Mouse (Mus musculus) embryonic stem cell, embryonic (primary cell): ENCODE results near the gene Nfe2.

Experiments used
- CTCF ChIA-PET, 4 experiments: fragments of 300-600 bp in 2 of 4; fragments of 350-600 bp in 2 of 4; sonication (Branson Sonifier 250); formaldehyde crosslinking; loops; one replicate each; lab custom pipeline; 2022; ENCODE audit warnings: inconsistent platforms in 2 of 4; lab: Charles Lee
- POLR2A ChIA-PET, 4 experiments: fragments of 300-600 bp in 2 of 4; fragments of 350-600 bp in 2 of 4; sonication (Branson Sonifier 250); formaldehyde crosslinking; loops; one replicate each; lab custom pipeline; 2022; ENCODE audit warnings: antibody characterized with exemption in 4 of 4, inconsistent platforms in 1 of 4; lab: Charles Lee

The Nfe2 gene

GRCm38 (mm10) chr15:103248401-103249313 lies 9.5 kb downstream of the Nfe2 start:
- POLR2A ChIA-PET, result interaction anchor here (0.5 to 14.0 kb wide), 77 partner anchors 5 to 862 kb away, joined by 3 to 700 read pairs (median 5); partner anchors contain the start of genes Cbx5 (in 4 of the 4), Copz1 (in 4 of the 4), Nfe2 (in 4 of the 4) and Hnrnpa1 (in 2 of the 4)
- CTCF ChIA-PET, result interaction anchor here (0.5 to 2.5 kb wide), 16 partner anchors 20 to 228 kb away, joined by 3 to 13 read pairs (median 6); partner anchors contain the start of gene Copz1 (in 2 of the 4)

DNA sequence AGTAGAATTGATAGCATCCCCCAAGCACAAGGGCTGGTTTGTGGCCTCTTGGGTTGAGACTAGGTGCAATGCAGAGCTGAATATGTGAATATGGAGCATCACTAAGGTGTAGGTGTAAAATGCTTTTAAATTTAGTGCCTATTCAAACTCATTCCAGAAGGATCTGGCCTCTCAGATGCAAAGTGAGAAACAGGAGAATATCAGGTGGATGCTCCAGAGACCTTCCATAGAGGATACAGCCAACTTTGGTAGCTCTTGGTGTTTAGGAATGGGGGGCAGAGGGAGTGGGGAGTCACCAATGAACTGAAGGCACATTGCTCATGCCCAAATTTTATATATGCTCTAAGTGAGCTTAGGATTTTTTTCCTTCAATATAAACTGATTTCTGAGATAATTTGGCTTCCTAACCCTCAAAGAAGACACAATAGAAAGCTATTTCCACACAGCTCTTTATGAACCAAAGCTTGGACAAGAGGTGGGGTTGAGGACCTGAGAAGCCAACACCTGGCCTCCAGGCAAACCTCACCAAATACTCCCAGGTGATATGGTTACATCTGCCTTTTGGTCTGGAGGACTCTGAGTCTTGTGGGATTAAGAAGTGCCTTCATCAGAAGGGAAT lies 10.3 kb downstream of the Nfe2 start:
- CTCF ChIA-PET, result interaction anchor here (0.5 to 2.5 kb wide), 14 partner anchors 24 to 227 kb away, joined by 3 to 13 read pairs (median 6); partner anchors contain the start of gene Copz1 (in 1 of the 4)
- POLR2A ChIA-PET, result interaction anchor here (0.5 to 14.0 kb wide), 77 partner anchors 6 to 861 kb away, joined by 3 to 700 read pairs (median 5); partner anchors contain the start of genes Cbx5 (in 4 of the 4), Copz1 (in 4 of the 4), Nfe2 (in 4 of the 4) and Hnrnpa1 (in 2 of the 4)

- ChIA-PET POLR2A (interaction anchor here (0.5 to 14.0 kb wide), 77 partner anchors 7 to 122 kb away, joined by 3 to 700 read pairs (median 5); partner anchors contain the start of genes Cbx5 (in 4 of the 4), Copz1 (in 4 of the 4), Nfe2 (in 4 of the 4) and Hnrnpa1 (in 2 of the 4)), CTCF (interaction anchor here in 3 of 4 experiments (0.7 to 2.5 kb wide), 6 partner anchors 26 to 62 kb away, joined by 3 to 13 read pairs (median 6); partner anchors contain the start of gene Copz1 (in 1 of the 3))
Measured at GRCm38 (mm10) chr15:103247078-103247781, 11.0 kb downstream of the Nfe2 start.

DNA sequence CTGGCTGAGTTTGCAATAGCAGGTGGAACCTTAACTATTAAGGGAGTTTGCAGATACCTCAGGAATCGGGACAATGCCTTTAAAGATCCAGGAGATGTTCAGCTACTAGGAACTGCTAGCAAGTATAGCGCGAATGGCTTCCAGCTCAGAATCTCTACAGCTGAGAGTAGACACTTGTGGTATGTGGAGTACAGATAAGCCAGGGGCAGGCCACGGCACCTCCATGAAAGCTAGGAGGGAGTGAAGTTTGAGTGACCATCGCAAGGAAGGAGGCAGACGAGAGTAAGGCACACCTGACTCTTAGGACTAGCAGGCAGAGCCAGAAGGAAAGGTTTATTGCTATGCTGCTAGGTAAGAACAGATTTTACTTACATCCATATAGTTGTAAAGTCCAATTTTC lies 12.6 kb downstream of the Nfe2 start:
- POLR2A ChIA-PET, result interaction anchor here (0.6 to 14.0 kb wide), 24 partner anchors 8 to 190 kb away, joined by 3 to 700 read pairs (median 18); partner anchors contain the start of genes Copz1 (in 3 of the 4) and Nfe2 (in 1 of the 4)
- CTCF ChIA-PET, result no interaction called here

- ChIA-PET POLR2A (interaction anchor here (0.5 to 14.0 kb wide), 32 partner anchors 6 to 841 kb away, joined by 3 to 700 read pairs (median 4); partner anchors contain the start of genes Copz1 (in 2 of the 4), Nfe2 (in 2 of the 4), Atp5g2 (in 1 of the 4) and Gpr84 (in 1 of the 4)), CTCF (interaction anchor here in 2 of 4 experiments (0.6 to 1.6 kb wide), 2 partner anchors 71 to 527 kb away, joined by 3 read pairs; no protein-coding TSS in a partner anchor)
Measured at GRCm38 (mm10) chr15:103242885-103243284, 15.3 kb downstream of the Nfe2 start.

GRCm38 (mm10) chr15:103241071-103242018 lies 16.9 kb downstream of the Nfe2 start:
- ChIA-PET CTCF (interaction anchor here in 1 of 4 experiments (0.7 kb wide), 1 partner anchor 65 kb away, joined by 4 read pairs; no protein-coding TSS in a partner anchor), POLR2A (interaction anchor here in 3 of 4 experiments (0.6 to 14.0 kb wide), 34 partner anchors 7 to 839 kb away, joined by 3 to 700 read pairs (median 5); partner anchors contain the start of genes Copz1 (in 3 of the 3) and Nfe2 (in 2 of the 3))

DNA sequence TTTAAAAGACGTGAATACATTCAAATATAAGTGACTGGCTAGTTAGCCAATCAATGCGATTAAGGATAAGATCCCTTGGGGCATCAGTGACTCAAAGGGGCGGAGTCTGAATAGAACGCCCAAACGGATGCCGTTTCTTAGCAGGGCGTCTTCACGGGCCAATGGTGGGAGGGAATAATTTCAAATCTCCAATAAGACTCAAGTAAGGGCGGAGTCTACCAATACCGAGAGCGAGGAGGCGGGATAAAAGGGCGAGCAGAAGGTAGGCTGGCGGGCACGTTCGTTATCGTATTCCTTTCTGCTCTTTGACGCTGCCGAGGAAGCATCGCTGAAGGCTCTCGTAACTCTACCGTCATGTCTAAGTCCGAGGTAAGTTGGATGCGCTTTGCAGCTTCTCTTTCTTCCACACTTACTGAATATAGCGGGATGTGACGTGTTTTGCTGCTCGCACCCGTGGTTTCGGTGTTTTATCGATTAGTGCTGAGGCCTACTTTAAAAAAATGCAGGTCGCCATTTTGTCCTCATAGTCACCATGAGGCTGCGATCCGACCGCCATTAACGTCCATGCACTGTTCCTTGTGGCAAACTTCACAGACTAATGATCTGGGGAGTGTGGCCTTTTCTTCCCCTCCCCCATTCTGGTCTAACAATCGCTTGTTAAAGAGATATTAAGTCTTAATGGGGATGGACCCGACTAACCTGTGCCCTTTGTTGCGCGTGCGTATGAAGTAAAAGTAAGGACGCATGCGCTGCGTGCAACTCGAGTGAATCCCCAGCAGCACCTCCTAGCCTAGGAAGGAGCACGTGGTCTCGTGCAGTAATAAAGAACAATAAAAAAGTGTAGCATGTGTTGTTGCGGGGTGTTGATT lies 17.8 kb downstream of the Nfe2 start, which contains the start of gene Hnrnpa1:
Gene Hnrnpa1 (plus strand): TSS at position 273 of the 869 bp plus-strand sequence.
- ChIA-PET POLR2A (interaction anchor here (0.6 to 14.0 kb wide), 81 partner anchors 8 to 838 kb away, joined by 3 to 700 read pairs (median 5); partner anchors contain the start of genes Copz1 (in 3 of the 4), Nfe2 (in 2 of the 4), Atp5g2 (in 1 of the 4) and Calcoco1 (in 1 of the 4)), CTCF (interaction anchor here in 3 of 4 experiments (0.6 to 1.1 kb wide), 4 partner anchors 15 to 66 kb away, joined by 3 to 4 read pairs (median 4); no protein-coding TSS in a partner anchor)

- ChIA-PET POLR2A (interaction anchor here (0.6 to 14.0 kb wide), 111 partner anchors 8 to 889 kb away, joined by 3 to 700 read pairs (median 5); partner anchors contain the start of genes Copz1 (in 3 of the 4), Atp5g2 (in 2 of the 4), Gpr84 (in 2 of the 4) and Aaas (in 1 of the 4)), CTCF (interaction anchor here in 2 of 4 experiments (0.5 to 1.4 kb wide), 13 partner anchors 11 to 255 kb away, joined by 3 to 9 read pairs (median 4); partner anchors contain the start of gene Copz1 (in 1 of the 2))
Measured at GRCm38 (mm10) chr15:103239685-103240159, 18.5 kb downstream of the Nfe2 start, which contains the start of gene Cbx5. TSS of gene Cbx5 (minus strand) at chr15:103239816.

- CTCF ChIA-PET, result interaction anchor here in 3 of 4 experiments (0.5 to 1.4 kb wide), 14 partner anchors 11 to 255 kb away, joined by 3 to 9 read pairs (median 4); partner anchors contain the start of gene Copz1 (in 1 of the 3)
- POLR2A ChIA-PET, result interaction anchor here (0.6 to 14.0 kb wide), 121 partner anchors 9 to 888 kb away, joined by 3 to 700 read pairs (median 4); partner anchors contain the start of genes Copz1 (in 3 of the 4), Atp5g2 (in 2 of the 4), Gpr84 (in 2 of the 4) and Nfe2 (in 2 of the 4)
Measured at GRCm38 (mm10) chr15:103239130-103239684, 19.0 kb downstream of the Nfe2 start.

- POLR2A ChIA-PET, result interaction anchor here in 3 of 4 experiments (0.6 to 14.0 kb wide), 11 partner anchors 9 to 60 kb away, joined by 3 to 700 read pairs (median 4); no protein-coding TSS in a partner anchor
- CTCF ChIA-PET, result interaction anchor here in 1 of 4 experiments (0.6 kb wide), 1 partner anchor 76 kb away, joined by 3 read pairs; no protein-coding TSS in a partner anchor
Measured at GRCm38 (mm10) chr15:103237295-103237694, 20.9 kb downstream of the Nfe2 start.

DNA sequence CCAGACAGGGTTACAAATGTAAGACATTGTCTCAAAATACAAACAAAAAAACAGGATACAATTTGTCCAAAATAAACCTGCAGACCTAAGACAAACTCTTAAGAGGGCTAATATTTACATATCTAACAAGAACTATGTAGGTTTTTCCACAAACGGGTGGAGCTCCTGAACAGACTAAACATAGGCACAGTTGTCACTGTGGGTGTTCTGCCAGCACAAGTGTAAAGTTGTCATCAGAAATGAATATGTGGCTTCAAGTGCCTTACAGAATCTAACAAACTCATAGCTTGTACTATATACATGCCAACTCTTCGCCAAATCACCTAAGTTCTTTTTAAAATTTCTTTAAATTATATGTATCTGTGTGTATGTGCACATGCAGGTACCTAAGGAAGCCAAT lies 25.1 kb downstream of the Nfe2 start:
- CTCF ChIA-PET, result no interaction called here
- POLR2A ChIA-PET, result interaction anchor here in 3 of 4 experiments (0.6 to 27.8 kb wide), 13 partner anchors 9 to 45 kb away, joined by 3 to 700 read pairs (median 4); partner anchors contain the start of genes Copz1 (in 2 of the 3), Cbx5 (in 1 of the 3) and Hnrnpa1 (in 1 of the 3)

DNA sequence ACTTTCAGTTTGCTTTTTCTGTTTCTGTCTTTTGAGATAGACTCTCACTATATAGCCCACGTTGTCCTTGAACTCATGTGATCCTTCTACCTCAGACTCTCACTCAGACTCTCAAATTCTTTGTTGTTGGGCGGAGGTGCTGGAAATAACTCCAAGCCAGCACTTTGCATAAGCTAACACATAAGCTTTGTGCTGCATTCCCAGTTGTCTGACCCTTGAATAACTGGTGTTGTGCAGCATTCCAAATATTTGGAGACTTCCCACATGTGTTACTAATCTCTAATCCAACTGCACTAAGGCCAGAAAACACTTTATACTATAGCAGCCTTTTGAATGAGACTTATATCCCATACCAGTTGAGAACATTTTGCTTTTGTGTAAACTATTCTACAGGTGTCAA lies 29.3 kb downstream of the Nfe2 start:
- ChIA-PET POLR2A (interaction anchor here in 3 of 4 experiments (0.7 to 27.8 kb wide), 15 partner anchors 9 to 285 kb away, joined by 3 to 700 read pairs (median 6); partner anchors contain the start of genes Cbx5 (in 3 of the 3), Hnrnpa1 (in 2 of the 3) and Copz1 (in 1 of the 3)), CTCF (interaction anchor here (0.6 to 1.6 kb wide), 6 partner anchors 20 to 97 kb away, joined by 3 to 22 read pairs (median 4); no protein-coding TSS in a partner anchor)

GRCm38 (mm10) chr15:103227572-103227971 lies 30.6 kb downstream of the Nfe2 start:
- ChIA-PET CTCF (interaction anchor here in 2 of 4 experiments (1.1 to 1.5 kb wide), 3 partner anchors 37 to 53 kb away, joined by 3 to 5 read pairs (median 3); no protein-coding TSS in a partner anchor), POLR2A (interaction anchor here (0.6 to 27.8 kb wide), 15 partner anchors 10 to 643 kb away, joined by 3 to 700 read pairs (median 4); partner anchors contain the start of genes Cbx5 (in 3 of the 4), Hnrnpa1 (in 3 of the 4) and Copz1 (in 1 of the 4))
